In the genomic region with DNA sequence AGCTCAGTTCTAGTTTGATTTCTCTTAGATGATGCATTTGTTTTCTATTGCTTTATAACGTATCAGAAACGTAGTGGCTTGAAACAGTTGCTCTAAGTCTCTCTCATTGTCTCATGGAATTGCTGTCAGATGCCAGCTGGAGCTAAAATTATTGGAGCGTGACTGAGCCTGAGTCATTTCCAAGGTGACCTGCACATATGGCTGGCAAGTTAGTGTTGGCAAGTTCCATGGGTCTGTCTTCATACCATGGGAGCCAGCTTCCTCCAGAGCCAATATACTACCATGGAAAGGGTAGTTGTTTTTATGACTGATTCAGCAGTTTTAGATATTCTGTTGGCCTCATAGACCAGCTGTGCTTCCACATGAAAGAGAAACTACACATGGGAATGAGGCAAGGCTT, we compare ENCODE assay signal across 13 mouse cellular contexts. TPM values are rescaled to one million over a fixed set of nuclear protein-coding genes. Genes with fewer than 3 reads are reported as not detected.
DNase-seq lines count a peak whose midpoint lies in the region; TF ChIP-seq lines count a peak whose summit lies in the region.
"Had no signal": no experiment of that assay in that cellular context is flagged by ENCODE, and none has a peak within 500 bp of the region (broad histone marks: within the 10 kb centered on the region; RNA-seq: fewer than 3 reads in every experiment).

No protein-coding gene starts in this region.

- H3K9ac ChIP-seq in liver, adult 2 months (ENCODE audit: low read depth, low read length), result no peak overlapping the region
- H3K9ac ChIP-seq: embryonic facial prominence, embryonic 12.5 days; liver, embryonic 13.5 days had no signal

- peaks cover 4% of the 10 kb centered on the region; the same call in 1 of the 2 replicates for H3K79me2 ChIP-seq in liver, adult 2 months (ENCODE audit: control insufficient read depth, insufficient read depth, low read length)

- no peak overlapping the region for H3K27ac ChIP-seq in gastrocnemius, adult 2 months
- H3K27ac ChIP-seq in liver, adult 2 months (replicated peaks; ENCODE audit: insufficient read depth, low read depth, low read length), result no peak overlapping the region
- H3K27ac ChIP-seq: embryonic facial prominence, embryonic 12.5 days; liver, embryonic 13.5 days had no signal

- intact Hi-C loops in gastrocnemius, adult 2 months (cut with DNase I), result loop anchor here (10.0 kb wide), 1 partner anchor 452 kb away; a partner anchor contains a TSS

- peaks cover 19% of the 10 kb centered on the region for H3K36me3 ChIP-seq in liver, adult 2 months (ENCODE audit: control insufficient read depth, insufficient read depth, low read length)
- H3K36me3 ChIP-seq: embryonic facial prominence, embryonic 12.5 days had no signal

- TF ChIP-seq POLR2A in liver, adult 2 months (IDR thresholded peaks at IDR 0.05; ENCODE audit: extremely low read depth, insufficient read depth, low read length), result no peak

- no peaks in the 10 kb centered on the region for H3K27me3 ChIP-seq in liver, adult 2 months (ENCODE audit: control insufficient read depth, insufficient read depth, low read length)
- H3K27me3 ChIP-seq: CH12.LX; embryonic facial prominence, embryonic 12.5 days; liver, embryonic 13.5 days had no signal

- 95% methylated on average over 3 of the region's 3 CpGs for WGBS in liver, adult 2 months

- peak; percentile 20 for DNase-seq in gastrocnemius, adult 18-20 months (ENCODE audit: low spot score)
- no peak for DNase-seq in gastrocnemius, adult 2 months
- DNase-seq in liver, adult 2 months (ENCODE audit: extremely low read depth, low read depth, low spot score), result peak; percentile 49
- no peak for DNase-seq in liver
- peak; percentile 83 for DNase-seq in cerebellum, adult 11-12 months
- DNase-seq in natural killer cell, adult 2 months (ENCODE audit: low spot score in 2 of 2), result no peak
- no peak for DNase-seq in ovary, postnatal 36 days (ENCODE audit: low spot score)
- DNase-seq: liver, embryonic 13.5 days; lung, postnatal 36 days; right cerebral cortex, postnatal 4 days; thymus, postnatal 4 days had no signal

- no peak for TF ChIP-seq CTCF in gastrocnemius, adult 2 months (IDR thresholded peaks at IDR 0.05)
- no peak for TF ChIP-seq CTCF in liver, adult 2 months (IDR thresholded peaks at IDR 0.05; ENCODE audit: low read depth, low read length)

- no peaks in the 10 kb centered on the region for H3K4me1 ChIP-seq in liver, adult 2 months (ENCODE audit: control insufficient read depth, insufficient read depth, low read length)
- H3K4me1 ChIP-seq: embryonic facial prominence, embryonic 12.5 days; liver, embryonic 13.5 days had no signal

- H3K4me3 ChIP-seq in gastrocnemius, adult 2 months, result no peak overlapping the region
- H3K4me3 ChIP-seq in liver, adult 2 months (ENCODE audit: insufficient read depth, low read depth, low read length), result no peak overlapping the region
- H3K4me3 ChIP-seq: embryonic facial prominence, embryonic 12.5 days; liver, embryonic 13.5 days had no signal

RNA-seq across cellular contexts. Expression of a gene that starts 9.3 kb away (rescaled TPM):
- 10 to 100 TPM; 10.8 to 12.0 TPM for total RNA-seq in gastrocnemius, adult 18-20 months (2021)
- total RNA-seq in gastrocnemius, adult 2 months (2021), result 10 to 100 TPM in 1 of 2 experiments, 1 to 10 TPM in 1; 9.5 to 14.0 TPM
- total RNA-seq in liver, adult 2 months (2014; rRNA removed), result 78.5 and 133 TPM in 2 replicates
- polyA plus RNA-seq in liver, adult 2 months (2012; rRNA removed), result 31.5 and 35.8 TPM in 2 replicates

Comparison
In these comparisons a context has a peak if more than half of its experiments do, and no peak if none do; other contexts are left out.
1. DNase-seq: peak in gastrocnemius, adult 18-20 months (single experiment), liver, adult 2 months (single experiment) and cerebellum, adult 11-12 months (single experiment); none in gastrocnemius, adult 2 months (single experiment), liver (single experiment), natural killer cell, adult 2 months (0 of 2) and ovary, postnatal 36 days (single experiment).